Mouse (Mus musculus) spleen, postnatal 4 days (tissue): ENCODE measurements around the gene Fhit.

ENCODE experiments used
- DNase-seq, 2 experiments: peaks; one replicate each; pipeline ENCODE4 v3.0.0; 2022; ENCODE audit warnings: low spot score in 2 of 2

Gene Fhit

GRCm38 (mm10) chr14:10701707-10702106 is 460.1 kb downstream of the Fhit start:
- no peak for DNase-seq

GRCm38 (mm10) chr14:10680041-10680440 is 481.8 kb downstream of the Fhit start:
- DNase-seq: no peak

GRCm38 (mm10) chr14:10679638-10680037 is 482.2 kb downstream of the Fhit start:
- no peak for DNase-seq

- no peak for DNase-seq
Observed at GRCm38 (mm10) chr14:10677627-10678026, 484.2 kb downstream of the Fhit start.

- DNase-seq: no peak
Observed at GRCm38 (mm10) chr14:10660247-10660646, 501.6 kb downstream of the Fhit start.

DNA sequence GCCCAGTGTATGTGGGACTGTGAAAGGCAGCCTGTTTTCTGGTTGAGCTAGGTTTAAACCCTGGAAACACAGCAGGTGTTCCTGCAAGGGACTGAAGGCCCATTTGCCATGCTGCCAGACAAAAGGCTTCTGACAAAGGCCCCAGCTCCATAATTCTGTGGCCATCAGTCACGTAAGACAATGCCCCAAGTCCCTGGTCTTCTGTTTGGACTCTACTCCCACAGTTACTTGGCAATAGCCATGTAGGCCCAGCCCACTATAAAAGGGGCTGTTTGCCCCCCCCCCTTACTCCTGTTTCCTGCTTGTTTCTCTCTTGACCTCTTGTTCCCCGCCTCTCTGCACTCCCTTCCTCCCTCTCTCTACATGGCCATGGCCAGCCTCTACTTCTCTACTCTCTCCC is 502.5 kb downstream of the Fhit start:
- no peak for DNase-seq

DNA sequence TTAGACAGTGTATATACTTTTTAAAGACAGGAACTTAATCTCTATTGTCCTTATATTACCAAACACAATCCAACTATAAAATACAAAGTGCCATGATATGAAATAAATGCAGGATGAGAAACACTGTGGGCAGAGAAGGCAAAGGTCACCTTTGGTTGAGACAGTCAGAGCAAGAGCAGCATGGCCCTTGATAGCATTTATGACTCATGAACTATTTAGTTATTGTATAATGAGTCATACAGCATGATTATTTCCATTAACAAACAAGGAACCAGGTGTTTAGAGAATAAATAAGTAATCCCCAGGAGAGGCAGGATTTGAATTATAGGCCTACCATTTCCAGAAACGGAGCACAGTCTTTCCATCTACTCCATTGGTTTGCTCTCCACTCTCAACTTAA is 503.6 kb downstream of the Fhit start:
- no peak for DNase-seq

- DNase-seq: no peak
Observed at GRCm38 (mm10) chr14:10657364-10657763, 504.5 kb downstream of the Fhit start.

- no peak for DNase-seq
Observed at GRCm38 (mm10) chr14:10655842-10656241, 506.0 kb downstream of the Fhit start.

DNA sequence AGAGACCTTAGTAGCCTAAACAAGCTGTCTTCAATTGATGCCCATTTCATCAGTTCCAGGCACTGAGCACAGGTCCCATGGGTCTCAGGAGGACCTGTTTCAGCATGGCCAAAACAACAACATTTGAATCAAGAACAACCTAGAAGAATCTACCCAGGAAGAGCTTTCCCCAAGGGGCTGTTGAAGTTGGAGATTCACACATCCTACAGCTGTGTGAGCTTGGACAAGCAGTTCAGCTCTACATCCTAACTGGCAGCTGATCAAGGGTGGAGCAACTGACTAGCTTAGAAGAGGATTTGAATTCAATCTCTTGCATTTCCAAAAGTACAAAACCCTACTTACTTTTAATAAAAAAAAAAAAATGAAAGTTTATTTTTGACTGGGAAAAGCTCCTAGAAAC is 514.0 kb downstream of the Fhit start:
- DNase-seq: no peak

- DNase-seq: no peak
Observed at GRCm38 (mm10) chr14:10631783-10632182, 530.1 kb downstream of the Fhit start.

DNA sequence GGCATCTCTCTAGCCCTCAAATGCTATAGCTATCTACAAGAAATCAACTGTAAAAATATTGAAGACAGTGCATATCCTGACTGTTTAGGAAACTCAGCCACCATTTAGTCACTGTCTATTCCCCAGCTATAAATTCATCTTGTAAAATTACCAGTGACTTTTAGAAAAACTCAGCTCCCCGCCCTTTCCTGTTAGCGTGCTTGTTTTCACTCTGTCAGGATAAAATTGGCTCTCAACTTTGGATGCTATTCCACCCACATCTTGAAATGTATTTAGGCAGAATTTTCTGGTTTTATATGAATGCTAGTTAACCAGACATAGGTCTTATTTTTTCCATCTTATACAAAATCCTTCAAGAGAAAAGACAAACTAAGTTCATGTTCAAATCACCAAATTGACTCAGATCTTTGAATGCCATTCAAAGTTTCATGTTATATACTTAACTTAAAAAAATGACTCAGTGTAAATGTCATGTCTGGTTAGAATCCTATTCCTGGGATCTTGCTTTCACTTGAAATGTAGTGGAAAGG is 530.9 kb downstream of the Fhit start:
- DNase-seq: no peak

- no peak for DNase-seq
Observed at GRCm38 (mm10) chr14:10593467-10593866, 568.4 kb downstream of the Fhit start.

DNA sequence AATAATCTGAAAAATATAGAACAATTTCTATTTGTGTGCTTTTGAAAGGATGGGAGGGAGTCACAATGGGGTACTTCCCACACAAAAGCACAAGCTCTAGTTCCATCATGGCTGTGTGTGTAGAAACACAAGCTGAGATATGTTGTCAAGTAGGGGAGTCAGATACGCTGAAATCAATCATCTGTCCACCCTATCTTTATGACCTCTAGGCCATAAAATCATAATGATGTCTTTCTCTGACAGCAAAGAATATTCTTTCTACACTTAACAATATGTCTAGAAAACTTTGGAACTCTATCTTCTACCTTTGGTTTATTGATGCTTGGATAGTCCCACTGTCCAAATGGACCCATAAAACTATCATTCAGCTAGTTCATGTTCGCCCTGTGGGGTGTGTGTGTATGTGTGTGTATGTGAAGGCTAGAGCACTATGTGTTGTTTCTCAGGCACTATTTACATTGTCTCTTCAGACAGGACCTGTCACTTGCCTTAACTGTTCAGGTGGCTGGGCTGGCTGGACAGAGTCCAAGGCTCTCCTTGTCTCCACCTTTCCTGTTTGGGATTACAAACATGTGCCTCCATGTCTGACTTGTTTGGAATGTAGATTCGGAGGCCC is 592.8 kb downstream of the Fhit start:
- no peak for DNase-seq

DNA sequence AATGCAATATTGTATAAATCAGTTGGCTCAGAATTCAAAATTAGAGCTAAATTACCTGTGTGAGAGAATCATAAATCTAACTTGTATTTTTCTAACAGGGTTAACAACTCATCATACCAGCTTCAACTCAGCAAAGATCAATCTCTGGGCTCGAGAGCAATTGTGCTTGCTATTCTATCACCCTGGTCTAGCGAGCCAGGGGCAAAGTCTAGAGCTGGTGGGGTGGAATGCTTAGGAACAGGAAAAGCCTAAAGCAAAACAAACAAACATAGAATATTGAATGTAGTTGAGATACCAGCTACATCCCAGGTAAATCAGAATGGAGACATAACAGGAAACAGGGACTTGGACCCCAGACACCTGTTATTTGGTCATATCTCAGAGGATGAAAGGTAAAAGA is 594.1 kb downstream of the Fhit start:
- DNase-seq: no peak

GRCm38 (mm10) chr14:10554755-10555154 is 607.1 kb downstream of the Fhit start:
- no peak for DNase-seq

DNA sequence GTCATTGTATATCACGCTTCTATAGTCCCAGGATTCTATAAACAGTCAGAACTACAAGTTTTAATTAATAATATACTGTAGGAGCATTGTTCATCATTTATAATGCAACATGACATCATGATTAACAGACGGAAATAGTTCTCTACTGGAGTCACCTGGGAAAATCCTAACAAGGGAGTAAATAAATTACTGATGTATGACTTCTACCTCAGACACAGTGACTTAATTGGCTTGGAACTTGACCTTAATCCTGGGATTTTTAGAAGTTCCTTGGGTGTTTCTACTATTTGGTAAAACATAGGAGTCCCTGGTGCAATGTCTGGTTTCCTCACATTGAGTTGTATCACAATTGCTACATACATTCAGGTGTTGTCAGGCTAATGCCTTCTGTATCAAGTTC is 613.2 kb downstream of the Fhit start:
- no peak for DNase-seq

DNA sequence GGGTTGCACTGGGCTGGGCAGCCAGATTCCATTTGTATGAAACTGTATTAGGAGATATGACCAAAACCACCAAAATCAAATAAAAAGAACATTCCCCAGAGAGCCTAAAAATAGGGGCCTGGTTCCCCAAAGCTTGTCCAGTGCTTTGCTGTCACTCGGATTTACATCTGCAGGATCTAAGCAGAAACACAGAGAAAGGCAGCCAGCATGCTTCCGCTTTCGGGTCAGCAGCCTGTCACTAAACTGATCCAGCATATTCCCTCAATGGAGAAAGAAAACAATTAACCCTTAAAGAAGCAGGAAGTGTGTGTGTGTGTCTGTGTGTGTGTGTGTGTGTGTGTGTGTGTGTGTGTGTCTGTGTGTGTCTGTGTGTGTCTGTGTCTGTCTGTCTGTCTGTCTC is 615.9 kb downstream of the Fhit start:
- no peak for DNase-seq

GRCm38 (mm10) chr14:10534862-10535261 is 627.0 kb downstream of the Fhit start:
- DNase-seq: no peak

GRCm38 (mm10) chr14:10531748-10532500 is 629.9 kb downstream of the Fhit start:
- DNase-seq: no peak

- no peak for DNase-seq
Observed at GRCm38 (mm10) chr14:10526800-10527199, 635.0 kb downstream of the Fhit start.

GRCm38 (mm10) chr14:10525786-10526185 is 636.0 kb downstream of the Fhit start:
- no peak for DNase-seq

DNA sequence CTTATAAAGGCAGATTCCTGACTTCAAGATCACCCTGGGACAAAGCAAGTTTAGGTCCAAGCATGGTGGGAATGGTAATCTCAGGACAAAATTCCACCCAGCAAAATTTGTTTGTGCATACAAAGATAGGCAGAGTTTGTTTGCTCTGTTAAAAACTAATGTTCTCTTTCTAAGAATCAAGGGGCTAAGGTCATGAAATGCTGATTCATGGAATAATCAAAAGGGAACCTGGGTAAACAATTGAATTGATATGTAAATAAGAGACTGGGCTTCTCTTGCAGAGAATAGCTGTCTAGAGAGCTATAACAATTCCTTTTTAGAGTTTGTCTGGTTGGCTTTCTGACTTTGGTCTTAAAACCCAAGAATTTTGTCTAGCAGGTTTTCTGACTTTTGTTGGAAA is 647.8 kb downstream of the Fhit start:
- DNase-seq: no peak
